Mouse (Mus musculus): ENCODE measurements around the gene Zdhhc17.

GRCm38 (mm10) chr10:110952271-110952670 lies 57.7 kb downstream of the Zdhhc17 start:
- TF ChIP-seq POLR2A (IDR thresholded peaks at IDR 0.05; ENCODE audit: low read depth, low read length) (no peak), CTCF (IDR thresholded peaks at IDR 0.05; ENCODE audit: borderline replicate concordance, insufficient read depth, low read length) (no peak)

Data from embryonic fibroblast, embryonic 13.5 days (primary cell).